Comparison of ENCODE assay signal across 26 mouse cellular contexts in genomic region chr9:15903948-15904750, GRCm38 (mm10). TPM values are rescaled to one million over a fixed set of nuclear protein-coding genes. Genes with fewer than 3 reads are reported as not detected.
DNase-seq lines count a peak whose midpoint lies in the region; ATAC-seq and TF ChIP-seq lines count a peak whose summit lies in the region.
"Had no signal": no experiment of that assay in that cellular context is flagged by ENCODE, and none has a peak within 500 bp of the region (broad histone marks: within the 10 kb centered on the region; RNA-seq: fewer than 3 reads in every experiment).

No protein-coding gene starts in this region.

- no peak overlapping the region for H3K27ac ChIP-seq in neural tube, embryonic 12.5 days
- no peak overlapping the region; the same call in 1 of the 2 replicates for H3K27ac ChIP-seq in hindbrain, postnatal 0 days
- H3K27ac ChIP-seq: embryonic facial prominence, embryonic 12.5 days; limb, embryonic 12.5 days; liver, embryonic 14.5 days had no signal

- no peak for TF ChIP-seq CTCF in hindbrain, postnatal 0 days (IDR thresholded peaks at IDR 0.05; ENCODE audit: low read depth)

- 51% methylated on average over 9 of the region's 9 CpGs for WGBS in neural tube, embryonic 12.5 days
- WGBS in hindbrain, postnatal 0 days, result 43% methylated on average over 9 of the region's 9 CpGs

- no peaks in the 10 kb centered on the region for H3K4me1 ChIP-seq in neural tube, embryonic 12.5 days
- no peaks in the 10 kb centered on the region for H3K4me1 ChIP-seq in hindbrain, postnatal 0 days (ENCODE audit: insufficient read depth, low read length)
- H3K4me1 ChIP-seq: embryonic facial prominence, embryonic 12.5 days; limb, embryonic 12.5 days had no signal

- peak; percentile 11 for DNase-seq in cerebellum, adult 9-10 months
- DNase-seq in cerebellum, postnatal 4 days (ENCODE audit: low spot score in 2 of 2), result no peak
- DNase-seq in neural tube, embryonic 10.5 days (ENCODE audit: extremely low spot score, low spot score), result no peak
- DNase-seq in hindbrain, postnatal 0 days (ENCODE audit: low spot score), result peak; percentile 21
- peak; percentile 45 for DNase-seq in retina, embryonic 14.5 days (ENCODE audit: low spot score)
- no peak for DNase-seq in ovary, postnatal 10 days (ENCODE audit: low spot score)
- no peak for DNase-seq in adipocyte (ENCODE audit: low spot score)
- DNase-seq: cerebellum, adult 11 months; cerebellum, postnatal 36 days; heart, adult 11 months; kidney, adult 2 months; kidney, postnatal 25 days; layer of hippocampus, adult 9-11 months; thymus, adult 18-20 months had no signal

- H3K27me3 ChIP-seq in neural tube, embryonic 12.5 days (replicated peaks), result no peaks in the 10 kb centered on the region
- H3K27me3 ChIP-seq in hindbrain, postnatal 0 days (ENCODE audit: insufficient read depth, low read length), result no peaks in the 10 kb centered on the region
- H3K27me3 ChIP-seq: embryonic facial prominence, embryonic 12.5 days; limb, embryonic 12.5 days had no signal

- H3K9me3 ChIP-seq in neural tube, embryonic 12.5 days, result no peaks in the 10 kb centered on the region
- H3K9me3 ChIP-seq in hindbrain, postnatal 0 days (ENCODE audit: low read length), result no peaks in the 10 kb centered on the region
- H3K9me3 ChIP-seq: embryonic facial prominence, embryonic 12.5 days; limb, embryonic 12.5 days had no signal

- no peak overlapping the region for H3K9ac ChIP-seq in neural tube, embryonic 12.5 days
- H3K9ac ChIP-seq in hindbrain, postnatal 0 days (replicated peaks; ENCODE audit: low read length), result no peak overlapping the region
- H3K9ac ChIP-seq: embryonic facial prominence, embryonic 12.5 days; limb, embryonic 12.5 days; liver, embryonic 14.5 days had no signal

- no peak overlapping the region for H3K4me2 ChIP-seq in neural tube, embryonic 12.5 days (replicated peaks)
- no peak overlapping the region for H3K4me2 ChIP-seq in hindbrain, postnatal 0 days (ENCODE audit: low read depth, low read length)
- H3K4me2 ChIP-seq: embryonic facial prominence, embryonic 12.5 days; limb, embryonic 12.5 days had no signal

- no peak overlapping the region for H3K4me3 ChIP-seq in neural tube, embryonic 12.5 days
- H3K4me3 ChIP-seq in hindbrain, postnatal 0 days (ENCODE audit: low read length), result no peak overlapping the region
- H3K4me3 ChIP-seq: embryonic facial prominence, embryonic 12.5 days; limb, embryonic 12.5 days had no signal

- ATAC-seq in neural tube, embryonic 12.5 days (ENCODE audit: low FRiP score, low read depth), result peak; percentile 65; the same call in 1 of the 2 replicates
- peak; percentile 75 for ATAC-seq in hindbrain, postnatal 0 days
- ATAC-seq: lung, postnatal 0 days had no signal

- no peaks in the 10 kb centered on the region for H3K36me3 ChIP-seq in neural tube, embryonic 12.5 days
- no peaks in the 10 kb centered on the region for H3K36me3 ChIP-seq in hindbrain, postnatal 0 days (ENCODE audit: insufficient read depth, low read length)
- H3K36me3 ChIP-seq: embryonic facial prominence, embryonic 12.5 days; limb, embryonic 12.5 days had no signal

RNA-seq across cellular contexts. Expression of gene Mtnr1b, which starts 29.8 kb away (rescaled TPM):
- not detected in 2 replicates for polyA plus RNA-seq in neural tube, embryonic 12.5 days (2016; fragmentation: Nextera tagmentation; extraction: Ambion mirVana)
- total RNA-seq in hindbrain, postnatal 0 days (2014; rRNA removed), result not detected in 2 replicates
- polyA plus RNA-seq in hindbrain, postnatal 0 days (2015; fragmentation: Nextera tagmentation; extraction: Ambion mirVana), result not detected in 2 replicates
- total RNA-seq: adrenal gland, adult 18-20 months; gastrocnemius, adult 18-20 months; left cerebral cortex, adult 8-10 months; megakaryocyte progenitor cell, adult 5-6 weeks; MEL had no signal
- polyA plus RNA-seq: embryonic facial prominence, embryonic 12.5 days; heart, postnatal 0 days; kidney, adult 2 months; limb, embryonic 12.5 days; liver, embryonic 14.5 days; lung, postnatal 0 days; small intestine, adult 2 months had no signal

Comparison
In these comparisons a context has a peak if more than half of its experiments do, and no peak if none do; other contexts are left out.
1. DNase-seq: peak in cerebellum, adult 9-10 months (single experiment), hindbrain, postnatal 0 days (single experiment) and retina, embryonic 14.5 days (single experiment); none in cerebellum, postnatal 4 days (0 of 2), neural tube, embryonic 10.5 days (single experiment), ovary, postnatal 10 days (single experiment) and adipocyte (single experiment).